8 mouse cellular contexts compared by ENCODE assay signal in genomic region chr12:84774376-84774775, GRCm38 (mm10). TPM values are rescaled to one million over a fixed set of nuclear protein-coding genes. Genes with fewer than 3 reads are reported as not detected.
DNase-seq lines count a peak whose midpoint lies in the region; ATAC-seq and TF ChIP-seq lines count a peak whose summit lies in the region.

No protein-coding gene starts in this region.

- peaks cover 16% of the 10 kb centered on the region for H3K4me1 ChIP-seq in heart, embryonic 12.5 days (replicated peaks)
- peaks cover 39% of the 10 kb centered on the region for H3K4me1 ChIP-seq in liver, postnatal 0 days (ENCODE audit: insufficient read depth)

- no peak for TF ChIP-seq EP300 in liver, postnatal 0 days (IDR thresholded peaks at IDR 0.05; ENCODE audit: low read depth)

- WGBS in heart, embryonic 12.5 days: 76% methylated on average over 6 of the region's 6 CpGs
- 63% methylated on average over 6 of the region's 6 CpGs for WGBS in liver, postnatal 0 days (ENCODE audit: insufficient replicate concordance)

- no peak overlapping the region for H3K27ac ChIP-seq in heart, embryonic 12.5 days (ENCODE audit: poor library complexity, severe bottlenecking)
- peak overlapping the region; percentile 97 for H3K27ac ChIP-seq in liver, postnatal 0 days (ENCODE audit: low read depth)

- H3K36me3 ChIP-seq in heart, embryonic 12.5 days: 0 out of 2 replicates have a peak, but pooled peaks cover 11% of the 10 kb centered on the region
- peaks cover under 1% of the 10 kb centered on the region; the same call in 1 of the 2 replicates for H3K36me3 ChIP-seq in liver, postnatal 0 days (replicated peaks; ENCODE audit: insufficient read depth, low read length)

- H3K4me2 ChIP-seq in heart, embryonic 12.5 days: no peak overlapping the region
- H3K4me2 ChIP-seq in liver, postnatal 0 days (ENCODE audit: low read depth, low read length): peak overlapping the region; percentile 84

- H3K9ac ChIP-seq in heart, embryonic 12.5 days: no peak overlapping the region
- peak overlapping the region; percentile 90; the same call in 1 of the 2 replicates for H3K9ac ChIP-seq in liver, postnatal 0 days (replicated peaks)

- no peak for TF ChIP-seq CTCF in liver, postnatal 0 days (IDR thresholded peaks at IDR 0.05; ENCODE audit: low read depth)

- H3K4me3 ChIP-seq in heart, embryonic 12.5 days: peak overlapping the region; percentile 83; the same call in 1 of the 2 replicates
- peak overlapping the region; percentile 95 for H3K4me3 ChIP-seq in liver, postnatal 0 days (ENCODE audit: low read depth, low read length)

- no peaks in the 10 kb centered on the region for H3K27me3 ChIP-seq in heart, embryonic 12.5 days (replicated peaks)
- H3K27me3 ChIP-seq in liver, postnatal 0 days (ENCODE audit: insufficient read depth, low read length): no peaks in the 10 kb centered on the region

- no peaks in the 10 kb centered on the region for H3K9me3 ChIP-seq in heart, embryonic 12.5 days (replicated peaks)
- no peaks in the 10 kb centered on the region for H3K9me3 ChIP-seq in liver, postnatal 0 days (ENCODE audit: low read length)

- no peak for DNase-seq in heart, adult 18-20 months
- peak; percentile 25 for DNase-seq in Muller cell, postnatal 12 days (ENCODE audit: inconsistent ontology term)
- DNase-seq in liver, postnatal 0 days: peak; percentile 29
- no peak for DNase-seq in left cerebral cortex, adult 11 months (ENCODE audit: low spot score)
- DNase-seq in left cerebral cortex, adult 18-20 months (ENCODE audit: low spot score in 2 of 2): no peak
- DNase-seq in embryo, embryonic 10 days (ENCODE audit: low spot score): no peak

- ATAC-seq in heart, embryonic 12.5 days (ENCODE audit: insufficient number of reproducible peaks, low FRiP score): no peak
- peak; percentile 54 for ATAC-seq in erythroblast, adult 5-6 weeks (replicated peaks; ENCODE audit: low FRiP score, poor library complexity, severe bottlenecking)
- no peak for ATAC-seq in liver, postnatal 0 days

RNA-seq across cellular contexts. Expression of gene Isca2, which starts 1.3 kb away (rescaled TPM):
- polyA plus RNA-seq in heart, embryonic 12.5 days (2016; fragmentation: Nextera tagmentation; extraction: Ambion mirVana): 127 and 137 TPM in 2 replicates
- 10 to 100 TPM; 88.4 to 92.6 TPM for total RNA-seq in heart, adult 18-20 months (2021)
- total RNA-seq in erythroblast, adult 5-6 weeks (2015; ENCODE audit: low replicate concordance): 94.7 and 120 TPM in 2 replicates
- total RNA-seq in erythroblast, adult 5-6 weeks (2017; ENCODE audit: low replicate concordance): 35.5 and 49.8 TPM in 2 replicates
- 97.5 and 99.9 TPM in 2 replicates for polyA plus RNA-seq in liver, postnatal 0 days (2015; fragmentation: Nextera tagmentation; extraction: Ambion mirVana)
- total RNA-seq in left cerebral cortex, adult 18-20 months (2021): 10 to 100 TPM; 56.3 to 60.2 TPM

RNA-seq across cellular contexts. Expression of gene Npc2, which starts 1.4 kb away (rescaled TPM):
- polyA plus RNA-seq in heart, embryonic 12.5 days (2016; fragmentation: Nextera tagmentation; extraction: Ambion mirVana): 55.0 and 56.5 TPM in 2 replicates
- total RNA-seq in heart, adult 18-20 months (2021): 10 to 100 TPM; 29.6 to 35.3 TPM
- 37.2 and 37.7 TPM in 2 replicates for total RNA-seq in erythroblast, adult 5-6 weeks (2015; ENCODE audit: low replicate concordance)
- total RNA-seq in erythroblast, adult 5-6 weeks (2017; ENCODE audit: low replicate concordance): 26.9 and 30.6 TPM in 2 replicates
- polyA plus RNA-seq in liver, postnatal 0 days (2015; fragmentation: Nextera tagmentation; extraction: Ambion mirVana): 29.7 and 30.0 TPM in 2 replicates
- total RNA-seq in left cerebral cortex, adult 18-20 months (2021): 10 to 100 TPM; 28.1 to 29.6 TPM

Comparison
In these comparisons a context has a peak if more than half of its experiments do, and no peak if none do; other contexts are left out.
1. DNase-seq: peak in Muller cell, postnatal 12 days (single experiment) and liver, postnatal 0 days (single experiment); none in heart, adult 18-20 months (0 of 2), left cerebral cortex, adult 11 months (single experiment), left cerebral cortex, adult 18-20 months (0 of 2) and embryo, embryonic 10 days (single experiment).